Mouse (Mus musculus): ENCODE results near the gene Mlph. TPM values are rescaled to one million over a fixed set of nuclear protein-coding genes. Genes with fewer than 3 reads are reported as not detected.

Gene Mlph
- total and polyA plus RNA-seq, 2 experiments: 0.27 to 0.37 TPM

- no peaks in the 10 kb centered on the region for H3K4me1 ChIP-seq (ENCODE audit: control insufficient read depth, insufficient read depth, low read length)
- no peaks in the 10 kb centered on the region for H3K79me2 ChIP-seq (ENCODE audit: control insufficient read depth, insufficient read depth, low read length)
- no peak for TF ChIP-seq POLR2A (IDR thresholded peaks at IDR 0.05; ENCODE audit: extremely low read depth, insufficient read depth, low read length)
- TF ChIP-seq CTCF (IDR thresholded peaks at IDR 0.05; ENCODE audit: low read depth, low read length): no peak
- H3K27me3 ChIP-seq (ENCODE audit: control insufficient read depth, insufficient read depth, low read length): no peaks in the 10 kb centered on the region
- no peak overlapping the region for H3K27ac ChIP-seq (replicated peaks; ENCODE audit: insufficient read depth, low read depth, low read length)
- H3K36me3 ChIP-seq (ENCODE audit: control insufficient read depth, insufficient read depth, low read length): no peaks in the 10 kb centered on the region
- no peak for DNase-seq (ENCODE audit: extremely low read depth, low read depth, low spot score)
- no peak overlapping the region for H3K4me3 ChIP-seq (ENCODE audit: insufficient read depth, low read depth, low read length)
- no peak overlapping the region for H3K9ac ChIP-seq (ENCODE audit: low read depth, low read length)
- 72% methylated on average over 2 of the region's 2 CpGs for WGBS
Measured at GRCm38 (mm10) chr1:90947252-90947651, 32.4 kb downstream of the Mlph start.

GRCm38 (mm10) chr1:90949309-90949708 lies 34.4 kb downstream of the Mlph start:
- Histone ChIP-seq H3K79me2 (ENCODE audit: control insufficient read depth, insufficient read depth, low read length) (no peaks in the 10 kb centered on the region), H3K4me3 (ENCODE audit: insufficient read depth, low read depth, low read length) (no peak overlapping the region), H3K9ac (ENCODE audit: low read depth, low read length) (no peak overlapping the region), H3K27ac (replicated peaks; ENCODE audit: insufficient read depth, low read depth, low read length) (no peak overlapping the region), H3K4me1 (ENCODE audit: control insufficient read depth, insufficient read depth, low read length) (no peaks in the 10 kb centered on the region), H3K27me3 (ENCODE audit: control insufficient read depth, insufficient read depth, low read length) (no peaks in the 10 kb centered on the region), H3K36me3 (ENCODE audit: control insufficient read depth, insufficient read depth, low read length) (no peaks in the 10 kb centered on the region)
- no peak for TF ChIP-seq CTCF (IDR thresholded peaks at IDR 0.05; ENCODE audit: low read depth, low read length)
- no peak for TF ChIP-seq POLR2A (IDR thresholded peaks at IDR 0.05; ENCODE audit: extremely low read depth, insufficient read depth, low read length)
- DNase-seq (ENCODE audit: extremely low read depth, low read depth, low spot score): no peak
- WGBS: 45% methylated on average over 9 of the region's 9 CpGs

- H3K9ac ChIP-seq (ENCODE audit: low read depth, low read length): no peak overlapping the region
- no peaks in the 10 kb centered on the region for H3K27me3 ChIP-seq (ENCODE audit: control insufficient read depth, insufficient read depth, low read length)
- H3K4me1 ChIP-seq (ENCODE audit: control insufficient read depth, insufficient read depth, low read length): no peaks in the 10 kb centered on the region
- H3K27ac ChIP-seq (replicated peaks; ENCODE audit: insufficient read depth, low read depth, low read length): no peak overlapping the region
- H3K36me3 ChIP-seq (ENCODE audit: control insufficient read depth, insufficient read depth, low read length): no peaks in the 10 kb centered on the region
- no peak overlapping the region for H3K4me3 ChIP-seq (ENCODE audit: insufficient read depth, low read depth, low read length)
- WGBS: 84% methylated on average over 7 of the region's 7 CpGs
- no peaks in the 10 kb centered on the region for H3K79me2 ChIP-seq (ENCODE audit: control insufficient read depth, insufficient read depth, low read length)
- TF ChIP-seq POLR2A (IDR thresholded peaks at IDR 0.05; ENCODE audit: extremely low read depth, insufficient read depth, low read length) (no peak), CTCF (IDR thresholded peaks at IDR 0.05; ENCODE audit: low read depth, low read length) (no peak)
- no peak for DNase-seq (ENCODE audit: extremely low read depth, low read depth, low spot score)
Measured at GRCm38 (mm10) chr1:90951670-90952069, 36.8 kb downstream of the Mlph start.

GRCm38 (mm10) chr1:90952808-90953207 lies 37.9 kb downstream of the Mlph start, which contains the start of gene Prlh:
Prlh (plus strand) TSS chr1:90953108.
- whole genome bisulfite sequencing: 82% methylated on average over 8 of the region's 8 CpGs
- no peak for DNase-seq (ENCODE audit: extremely low read depth, low read depth, low spot score)

GRCm38 (mm10) chr1:90953688-90954087 lies 38.8 kb downstream of the Mlph start:
- WGBS: 72% methylated on average over 11 of the region's 11 CpGs
- H3K4me3 ChIP-seq (ENCODE audit: insufficient read depth, low read depth, low read length): no peak overlapping the region
- H3K4me1 ChIP-seq (ENCODE audit: control insufficient read depth, insufficient read depth, low read length): no peaks in the 10 kb centered on the region
- no peak for DNase-seq (ENCODE audit: extremely low read depth, low read depth, low spot score)
- H3K9ac ChIP-seq (ENCODE audit: low read depth, low read length): no peak overlapping the region
- no peaks in the 10 kb centered on the region for H3K27me3 ChIP-seq (ENCODE audit: control insufficient read depth, insufficient read depth, low read length)
- TF ChIP-seq CTCF (IDR thresholded peaks at IDR 0.05; ENCODE audit: low read depth, low read length): no peak
- no peak for TF ChIP-seq POLR2A (IDR thresholded peaks at IDR 0.05; ENCODE audit: extremely low read depth, insufficient read depth, low read length)
- H3K27ac ChIP-seq (replicated peaks; ENCODE audit: insufficient read depth, low read depth, low read length): no peak overlapping the region
- no peaks in the 10 kb centered on the region for H3K36me3 ChIP-seq (ENCODE audit: control insufficient read depth, insufficient read depth, low read length)
- H3K79me2 ChIP-seq (ENCODE audit: control insufficient read depth, insufficient read depth, low read length): no peaks in the 10 kb centered on the region

More at GRCm38 (mm10) chr1:90952808-90953207, 37.9 kb downstream of the Mlph start, which contains the start of gene Prlh:
- Histone ChIP-seq H3K4me3 (ENCODE audit: insufficient read depth, low read depth, low read length) (no peak within 1 kb of the TSS), H3K79me2 (ENCODE audit: control insufficient read depth, insufficient read depth, low read length) (no peaks in the 10 kb centered on the region), H3K4me1 (ENCODE audit: control insufficient read depth, insufficient read depth, low read length) (no peaks in the 10 kb centered on the region), H3K27me3 (ENCODE audit: control insufficient read depth, insufficient read depth, low read length) (no peaks in the 10 kb centered on the region), H3K27ac (replicated peaks; ENCODE audit: insufficient read depth, low read depth, low read length) (no peak within 1 kb of the TSS), H3K36me3 (ENCODE audit: control insufficient read depth, insufficient read depth, low read length) (no peaks in the 10 kb centered on the region), H3K9ac (ENCODE audit: low read depth, low read length) (no peak within 1 kb of the TSS)
- TF ChIP-seq POLR2A (IDR thresholded peaks at IDR 0.05; ENCODE audit: extremely low read depth, insufficient read depth, low read length) (no peak), CTCF (IDR thresholded peaks at IDR 0.05; ENCODE audit: low read depth, low read length) (no peak)

- peaks cover 3% of the 10 kb centered on the region; the same call in 1 of the 2 replicates for H3K36me3 ChIP-seq (ENCODE audit: control insufficient read depth, insufficient read depth, low read length)
- peak; percentile 52 for DNase-seq (ENCODE audit: extremely low read depth, low read depth, low spot score)
- no peaks in the 10 kb centered on the region for H3K79me2 ChIP-seq (ENCODE audit: control insufficient read depth, insufficient read depth, low read length)
- 43% methylated on average over 7 of the region's 7 CpGs for WGBS
- no peak overlapping the region for H3K27ac ChIP-seq (replicated peaks; ENCODE audit: insufficient read depth, low read depth, low read length)
- H3K4me3 ChIP-seq (ENCODE audit: insufficient read depth, low read depth, low read length): no peak overlapping the region
- H3K9ac ChIP-seq (ENCODE audit: low read depth, low read length): no peak overlapping the region
- H3K4me1 ChIP-seq (ENCODE audit: control insufficient read depth, insufficient read depth, low read length): no peaks in the 10 kb centered on the region
- TF ChIP-seq CTCF (IDR thresholded peaks at IDR 0.05; ENCODE audit: low read depth, low read length): peak; percentile 62
- TF ChIP-seq POLR2A (IDR thresholded peaks at IDR 0.05; ENCODE audit: extremely low read depth, insufficient read depth, low read length): no peak
- no peaks in the 10 kb centered on the region for H3K27me3 ChIP-seq (ENCODE audit: control insufficient read depth, insufficient read depth, low read length)
Measured at GRCm38 (mm10) chr1:90956245-90957096, 41.6 kb downstream of the Mlph start.

Data from liver, adult 2 months (tissue).